Mouse (Mus musculus): ENCODE data around the gene Ppa1.

The Ppa1 gene

GRCm38 (mm10) chr10:61648737-61649645 is 639 bp downstream of the Ppa1 start:
- peak in 1 of 2 experiments; percentile 22 for DNase-seq

GRCm38 (mm10) chr10:61654105-61654504 is 5.8 kb downstream of the Ppa1 start:
- no peak for DNase-seq

GRCm38 (mm10) chr10:61654691-61655090 is 6.3 kb downstream of the Ppa1 start:
- DNase-seq: no peak

GRCm38 (mm10) chr10:61655188-61655587 is 6.8 kb downstream of the Ppa1 start:
- no peak for DNase-seq

GRCm38 (mm10) chr10:61656928-61657882 is 8.9 kb downstream of the Ppa1 start:
- DNase-seq: peak in 1 of 2 experiments; percentile 17

GRCm38 (mm10) chr10:61657985-61658384 is 9.6 kb downstream of the Ppa1 start:
- DNase-seq: peak; percentile 39 to 43

- no peak for DNase-seq
Observed at GRCm38 (mm10) chr10:61661887-61662286, 13.5 kb downstream of the Ppa1 start.

- peak in 1 of 2 experiments; percentile 22 for DNase-seq
Observed at GRCm38 (mm10) chr10:61662391-61662988, 14.1 kb downstream of the Ppa1 start.

- no peak for DNase-seq
Observed at GRCm38 (mm10) chr10:61665111-61665510, 16.8 kb downstream of the Ppa1 start.

GRCm38 (mm10) chr10:61665651-61666050 is 17.3 kb downstream of the Ppa1 start:
- DNase-seq: no peak

GRCm38 (mm10) chr10:61669289-61669688 is 20.9 kb downstream of the Ppa1 start:
- no peak for DNase-seq

- no peak for DNase-seq
Observed at GRCm38 (mm10) chr10:61669896-61670295, 21.5 kb downstream of the Ppa1 start.

- no peak for DNase-seq
Observed at GRCm38 (mm10) chr10:61670758-61671157, 22.4 kb downstream of the Ppa1 start.

GRCm38 (mm10) chr10:61675935-61676334 is 27.6 kb downstream of the Ppa1 start:
- no peak for DNase-seq

GRCm38 (mm10) chr10:61679545-61679944 is 31.2 kb downstream of the Ppa1 start:
- no peak for DNase-seq

- DNase-seq: peak; percentile 99
Observed at GRCm38 (mm10) chr10:61680015-61680913, 31.9 kb downstream of the Ppa1 start, which contains the start of gene Sar1a. Gene Sar1a, plus strand, starts transcription at chr10:61680299.

GRCm38 (mm10) chr10:61689405-61689804 is 41.1 kb downstream of the Ppa1 start:
- no peak for DNase-seq

- no peak for DNase-seq
Observed at GRCm38 (mm10) chr10:61693563-61693962, 45.2 kb downstream of the Ppa1 start.

GRCm38 (mm10) chr10:61694870-61695670 is 46.7 kb downstream of the Ppa1 start, which contains the start of gene Tysnd1:
Gene Tysnd1, plus strand, starts transcription at chr10:61695514.
- peak; percentile 99 for DNase-seq

- DNase-seq: peak in 1 of 2 experiments; percentile 23
Observed at GRCm38 (mm10) chr10:61695703-61696559, 47.6 kb downstream of the Ppa1 start.

All from kidney, postnatal 4 days (tissue).